Mouse (Mus musculus) embryonic facial prominence, embryonic 13.5 days (tissue): ENCODE results near the gene Pitx1. TPM values are rescaled to one million over a fixed set of nuclear protein-coding genes. Genes with fewer than 3 reads are reported as not detected.
A peak's percentile ranks its signal among the peaks of the same experiment; 100 is the strongest.

Experiments
- ATAC-seq: fragments of 200-750 bp; cut with Nextera tagmentation; 2 replicates; pipeline ENCODE4 v1.8.0; 2017; ENCODE audit warnings: low read depth; ENCODE audit not compliant: insufficient number of reproducible peaks, insufficient read depth, low FRiP score, low TSS enrichment
- H3K27ac ChIP-seq: fragments of 300-500 bp; sonication (generic); 2 replicates; pipeline ENCODE4 v1.5.1; 2015; ENCODE audit warnings: moderate library complexity, mild to moderate bottlenecking, inconsistent platforms
- H3K27me3 ChIP-seq: fragments of 300-500 bp; sonication (generic); 2 replicates; pipeline ENCODE4 v1.6.1; 2015; ENCODE audit warnings: mild to moderate bottlenecking, inconsistent platforms
- H3K36me3 ChIP-seq: fragments of 300-500 bp; sonication (generic); 2 replicates; pipeline ENCODE4 v1.6.1; 2015; ENCODE audit warnings: mild to moderate bottlenecking, inconsistent platforms
- H3K4me1 ChIP-seq: fragments of 300-500 bp; sonication (generic); 2 replicates; pipeline ENCODE4 v1.6.1; 2015; ENCODE audit warnings: inconsistent platforms
- H3K4me2 ChIP-seq: fragments of 300-500 bp; sonication (generic); 2 replicates; pipeline ENCODE4 v1.6.1; 2015; ENCODE audit warnings: moderate library complexity, mild to moderate bottlenecking, inconsistent platforms
- H3K4me3 ChIP-seq: fragments of 300-500 bp; sonication (generic); 2 replicates; pipeline ENCODE4 v1.5.1; 2015; ENCODE audit warnings: mild to moderate bottlenecking, inconsistent platforms
- H3K9ac ChIP-seq: fragments of 300-500 bp; sonication (generic); 2 replicates; pipeline ENCODE4 v1.6.1; 2015; ENCODE audit warnings: mild to moderate bottlenecking, inconsistent platforms
- H3K9me3 ChIP-seq: fragments of 300-500 bp; sonication (generic); 2 replicates; pipeline ENCODE4 v1.6.1; 2016; ENCODE audit warnings: inconsistent platforms
- WGBS: fragments of 180-500 bp; shearing (Covaris S2); methylation state at CpG from one replicate; pipeline ENCODE4 v1.1.7; 2015; ENCODE audit warnings: mixed read lengths; 5-methylcytosine and 5-hydroxymethylcytosine counted together
- polyA plus RNA-seq: library from polyadenylated mRNA; unstranded; fragments of >200 nt; fragmentation: Nextera tagmentation; extraction: Ambion mirVana; gene quantifications from 2 replicates; pipeline ENCODE4 v1.2.1, GENCODE M21; 2015

The Pitx1 gene
- polyA plus RNA-seq, 1 experiment from 2014 or later = 62.7 TPM

DNA sequence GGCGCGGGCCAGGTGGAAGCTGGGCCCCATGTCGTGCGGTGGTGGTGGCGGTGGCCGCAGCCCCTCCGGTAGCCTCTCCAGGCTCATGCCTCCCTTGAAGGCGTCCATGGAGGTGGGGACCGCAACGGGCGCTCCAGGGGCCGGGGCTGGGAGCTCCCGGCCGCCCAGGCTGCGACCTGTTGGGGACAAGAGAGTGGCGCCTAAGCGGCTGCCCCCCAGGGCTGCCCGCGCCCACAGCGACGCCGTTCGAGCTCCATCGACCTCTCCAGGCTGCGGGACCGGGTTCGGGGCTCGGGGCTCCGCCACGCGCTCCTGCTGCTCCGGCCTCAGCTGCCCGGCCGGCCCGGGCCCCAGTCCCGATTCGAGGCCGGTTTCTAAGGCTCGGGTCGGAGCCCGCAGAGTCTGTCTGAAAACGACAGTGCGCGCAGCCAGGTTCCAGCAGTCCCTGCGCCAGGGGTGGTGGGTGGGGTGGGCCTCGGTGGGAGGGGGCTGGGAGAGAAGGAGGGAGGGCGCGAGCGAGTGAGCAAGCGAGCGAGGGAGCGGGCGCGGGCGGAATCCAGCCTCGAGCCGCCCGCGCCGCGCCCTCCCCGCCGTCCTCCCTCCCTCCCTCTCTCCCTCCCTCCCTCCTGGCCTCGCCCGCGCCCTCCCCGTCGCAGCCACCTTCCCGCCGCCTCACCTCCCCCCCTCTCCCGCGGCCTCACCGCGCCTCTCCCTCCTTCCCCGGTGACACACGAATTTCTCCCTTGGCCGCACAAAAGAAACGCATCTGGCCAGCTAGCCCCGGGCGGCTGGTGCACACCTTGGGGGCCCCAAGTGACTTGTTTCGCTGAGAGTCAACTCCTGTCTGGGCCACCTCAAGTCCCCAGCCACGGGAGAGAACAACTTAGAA is 4.9 kb downstream of the Pitx1 start:
- peaks cover 91% of the 10 kb centered on the region for H3K27me3 ChIP-seq
- H3K4me1 ChIP-seq = peaks cover 33% of the 10 kb centered on the region
- WGBS = under 1% methylated on average over 60 of the region's 82 CpGs
- peak overlapping the region; percentile 78 for H3K9ac ChIP-seq
- H3K27ac ChIP-seq = peak overlapping the region; percentile 86
- ATAC-seq = peak; percentile 67
- H3K4me2 ChIP-seq = peak overlapping the region; percentile 60
- no peaks in the 10 kb centered on the region for H3K9me3 ChIP-seq
- peak overlapping the region; percentile 52 for H3K4me3 ChIP-seq
- no peaks in the 10 kb centered on the region for H3K36me3 ChIP-seq

DNA sequence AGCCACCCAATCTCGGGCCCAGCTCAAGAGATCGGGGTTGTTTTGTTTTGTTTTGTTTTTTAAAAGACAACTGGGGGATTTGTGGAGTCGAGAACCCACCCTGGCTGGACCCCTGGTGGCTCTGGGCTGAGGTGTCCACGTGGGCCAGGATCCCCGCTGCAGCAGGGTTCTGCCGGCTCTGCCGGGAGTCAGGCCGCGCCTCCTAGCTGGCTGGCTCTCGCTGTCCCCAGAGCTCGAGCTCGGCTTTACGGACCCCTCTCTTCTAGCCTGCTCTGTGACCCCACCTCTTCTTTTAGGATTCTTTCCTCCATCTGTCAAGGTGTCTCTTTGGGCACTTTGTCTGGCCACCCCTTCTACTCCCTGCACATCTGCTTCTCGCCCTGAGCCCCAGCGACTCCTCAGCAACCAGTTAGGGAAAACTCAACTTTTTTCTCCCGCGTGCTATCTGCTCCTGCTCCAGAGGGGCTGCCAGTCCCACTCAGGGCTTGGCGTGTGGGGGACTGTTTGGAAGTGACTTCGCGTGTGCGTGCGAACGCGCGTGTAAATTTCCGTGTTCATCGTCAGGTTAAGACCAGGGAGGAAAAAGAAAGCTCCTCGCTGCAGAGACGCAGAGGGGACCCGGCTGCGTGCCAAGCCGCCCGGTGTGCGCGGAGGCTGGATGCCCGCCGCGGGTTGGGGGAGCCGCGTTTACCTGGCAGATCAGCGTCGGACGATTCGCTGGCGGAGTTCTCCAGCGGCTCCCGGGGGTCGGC is 5.7 kb downstream of the Pitx1 start:
- Histone ChIP-seq H3K9ac (peak overlapping the region; percentile 78), H3K36me3 (no peaks in the 10 kb centered on the region), H3K9me3 (no peaks in the 10 kb centered on the region), H3K27me3 (peaks cover 91% of the 10 kb centered on the region), H3K4me1 (peaks cover 32% of the 10 kb centered on the region), H3K27ac (peak overlapping the region; percentile 86), H3K4me3 (peak overlapping the region; percentile 52), H3K4me2 (peak overlapping the region; percentile 60)
- ATAC-seq = no peak
- under 1% methylated on average over 48 of the region's 48 CpGs for WGBS

DNA sequence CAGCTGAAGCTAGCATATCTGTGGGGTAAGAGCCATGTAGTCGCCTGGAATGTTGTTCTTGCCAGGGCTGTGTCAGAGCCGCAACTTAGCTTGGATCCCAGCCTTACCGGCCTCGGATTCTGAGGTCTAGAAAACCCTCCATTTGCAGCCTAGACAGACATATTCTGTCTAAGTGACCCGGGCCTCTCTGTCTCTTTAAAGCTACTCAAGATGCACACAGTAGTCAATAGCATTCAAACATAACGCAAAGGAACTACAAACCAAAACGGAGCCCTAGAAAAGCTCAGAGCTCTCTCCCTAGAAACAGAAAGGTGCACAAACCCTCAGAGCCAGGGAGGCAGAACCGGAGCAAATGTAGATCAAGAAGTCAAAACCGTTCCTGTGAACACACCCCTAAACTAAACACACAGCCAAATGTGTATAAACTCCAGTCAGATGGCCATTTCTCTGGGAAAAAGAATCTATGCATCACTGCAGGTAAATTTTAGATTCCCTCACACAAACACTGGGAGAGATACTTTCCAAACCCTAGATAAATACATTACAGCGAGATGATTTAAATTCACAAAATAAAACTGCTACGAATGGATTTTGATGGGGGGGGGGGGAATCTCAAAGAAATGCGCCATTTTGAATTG is 6.9 kb downstream of the Pitx1 start:
- whole genome bisulfite sequencing = 6% methylated on average over 12 of the region's 12 CpGs
- peak overlapping the region; percentile 68 for H3K27ac ChIP-seq
- peak overlapping the region; percentile 52 for H3K4me3 ChIP-seq
- H3K4me2 ChIP-seq = peak overlapping the region; percentile 54
- H3K9ac ChIP-seq = peak overlapping the region; percentile 75
- no peaks in the 10 kb centered on the region for H3K9me3 ChIP-seq
- H3K36me3 ChIP-seq = no peaks in the 10 kb centered on the region
- ATAC-seq = no peak
- peaks cover 91% of the 10 kb centered on the region for H3K27me3 ChIP-seq
- H3K4me1 ChIP-seq = peaks cover 41% of the 10 kb centered on the region

DNA sequence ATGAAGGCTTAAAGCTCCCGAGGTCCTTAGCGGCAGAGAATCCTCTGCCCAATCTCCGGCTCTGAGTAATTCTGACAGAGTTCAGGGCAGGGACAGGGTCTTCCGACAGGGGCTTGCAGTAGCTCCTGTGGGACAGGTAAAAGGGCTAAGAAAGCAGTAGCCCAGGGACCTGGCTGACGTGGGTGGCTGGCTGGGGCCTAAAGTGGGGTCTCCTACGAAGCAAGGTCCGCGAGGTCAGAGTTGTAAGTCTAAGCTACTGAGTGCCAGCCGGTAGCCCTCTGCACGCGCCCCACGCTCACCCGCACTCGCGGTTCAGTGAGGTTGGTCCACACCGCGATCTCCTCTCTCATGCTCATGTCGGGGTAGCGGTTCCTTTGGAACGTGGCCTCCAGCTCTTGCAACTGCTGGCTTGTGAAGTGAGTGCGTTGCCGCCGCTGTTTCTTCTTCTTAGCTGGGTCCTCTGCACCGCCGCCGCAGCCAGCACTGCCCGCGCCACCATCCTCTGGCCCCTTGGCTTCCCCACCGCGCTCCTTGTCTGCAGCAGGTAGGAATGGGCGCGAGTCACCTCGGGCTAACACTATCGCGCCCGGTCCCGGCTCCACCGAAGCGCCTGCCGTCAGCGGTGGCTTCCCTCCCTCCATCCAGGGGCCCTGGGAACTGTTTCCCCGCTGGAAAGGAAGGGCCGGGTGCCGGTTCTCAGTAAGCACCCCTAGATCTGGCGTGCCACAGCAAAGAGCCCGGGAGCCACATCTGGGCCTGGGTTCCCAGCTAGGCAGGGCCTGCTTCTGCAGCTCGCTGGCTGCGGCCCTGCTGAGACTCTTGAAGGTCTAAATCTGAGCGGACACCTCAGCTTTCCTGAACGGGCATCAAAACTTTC is 7.6 kb downstream of the Pitx1 start:
- Histone ChIP-seq H3K4me1 (peaks cover 46% of the 10 kb centered on the region), H3K9me3 (no peaks in the 10 kb centered on the region), H3K36me3 (no peaks in the 10 kb centered on the region), H3K27ac (peak overlapping the region; percentile 68), H3K4me3 (peak overlapping the region; percentile 52), H3K4me2 (peak overlapping the region; percentile 54), H3K27me3 (peaks cover 91% of the 10 kb centered on the region), H3K9ac (peak overlapping the region; percentile 75)
- 3% methylated on average over 50 of the region's 50 CpGs for WGBS
- ATAC-seq = no peak

DNA sequence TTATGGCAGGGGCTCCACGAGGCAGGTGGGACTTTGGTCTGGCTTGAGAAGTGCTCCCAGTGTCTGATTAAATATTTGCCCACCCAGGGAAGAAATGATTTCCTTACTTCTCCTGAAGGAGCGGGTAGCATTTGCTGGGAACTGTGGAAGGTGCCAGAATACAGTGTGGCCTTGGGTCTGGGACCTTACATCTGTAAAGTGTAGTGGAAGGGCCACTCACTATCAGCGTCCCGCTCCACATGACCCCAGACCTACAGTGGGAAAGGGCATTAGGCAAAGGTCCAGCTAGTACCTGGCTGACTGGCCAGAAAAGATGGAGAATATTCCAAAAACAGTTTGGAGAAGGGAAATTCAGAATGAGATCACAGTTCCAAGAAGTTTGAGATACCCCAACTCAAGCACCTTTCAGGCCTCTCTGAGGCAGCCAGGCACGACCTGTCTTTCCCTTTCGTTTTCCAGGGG is 8.3 kb downstream of the Pitx1 start:
- Histone ChIP-seq H3K36me3 (no peaks in the 10 kb centered on the region), H3K9me3 (no peaks in the 10 kb centered on the region), H3K4me2 (peak overlapping the region; percentile 54), H3K27me3 (peaks cover 91% of the 10 kb centered on the region), H3K4me1 (peaks cover 46% of the 10 kb centered on the region), H3K27ac (peak overlapping the region; percentile 68), H3K4me3 (peak overlapping the region; percentile 52), H3K9ac (peak overlapping the region; percentile 75)
- ATAC-seq = no peak
- WGBS = 7% methylated on average over 6 of the region's 6 CpGs

DNA sequence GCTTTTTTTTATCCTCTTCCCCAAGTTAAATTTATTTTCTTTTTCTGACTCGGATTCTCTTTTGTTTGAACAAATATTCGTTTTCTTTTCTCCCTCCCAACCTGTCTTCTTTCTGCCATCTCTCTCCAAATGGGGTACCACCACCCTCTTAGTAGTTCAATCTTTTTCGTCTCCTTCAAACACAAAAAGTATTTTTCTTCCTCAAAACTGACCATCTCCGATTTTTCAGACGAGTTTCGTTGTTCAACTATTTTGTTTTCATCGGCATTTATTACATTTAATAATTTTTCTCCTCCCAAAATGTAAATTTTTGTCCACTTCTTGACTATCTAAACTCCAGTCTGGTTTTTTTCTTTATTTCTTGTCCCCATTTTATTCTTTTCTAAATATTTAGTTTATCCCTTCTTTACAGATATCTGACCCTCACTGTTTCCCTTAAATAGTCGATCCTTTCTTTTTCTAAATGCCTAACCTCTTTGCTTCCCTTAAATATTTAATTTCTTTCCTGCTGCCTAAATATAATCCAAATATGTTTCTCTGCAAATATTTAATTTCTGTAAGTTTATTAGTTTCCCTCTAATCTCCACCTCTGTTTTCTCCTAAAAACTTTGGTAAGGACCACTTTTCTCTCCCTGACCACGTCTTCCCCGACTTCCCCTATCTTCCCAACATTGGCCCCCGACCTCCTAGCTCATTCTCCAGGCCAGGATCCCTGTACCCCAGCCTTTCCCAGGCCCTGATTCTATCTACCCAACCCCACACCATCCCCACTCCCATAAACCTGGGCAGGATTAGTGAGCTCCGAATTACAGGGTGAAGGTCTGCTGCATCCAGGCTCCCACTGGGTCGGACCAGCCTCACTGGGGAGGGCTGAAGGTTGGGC is 9.0 kb downstream of the Pitx1 start:
- H3K4me3 ChIP-seq = peak overlapping the region; percentile 52
- H3K27me3 ChIP-seq = peaks cover 91% of the 10 kb centered on the region
- peak overlapping the region; percentile 75 for H3K9ac ChIP-seq
- H3K4me2 ChIP-seq = peak overlapping the region; percentile 56
- peak overlapping the region; percentile 68 for H3K27ac ChIP-seq
- WGBS = 8% methylated on average over 13 of the region's 13 CpGs
- H3K36me3 ChIP-seq = no peaks in the 10 kb centered on the region
- ATAC-seq = no peak
- H3K4me1 ChIP-seq = peaks cover 44% of the 10 kb centered on the region
- no peaks in the 10 kb centered on the region for H3K9me3 ChIP-seq

DNA sequence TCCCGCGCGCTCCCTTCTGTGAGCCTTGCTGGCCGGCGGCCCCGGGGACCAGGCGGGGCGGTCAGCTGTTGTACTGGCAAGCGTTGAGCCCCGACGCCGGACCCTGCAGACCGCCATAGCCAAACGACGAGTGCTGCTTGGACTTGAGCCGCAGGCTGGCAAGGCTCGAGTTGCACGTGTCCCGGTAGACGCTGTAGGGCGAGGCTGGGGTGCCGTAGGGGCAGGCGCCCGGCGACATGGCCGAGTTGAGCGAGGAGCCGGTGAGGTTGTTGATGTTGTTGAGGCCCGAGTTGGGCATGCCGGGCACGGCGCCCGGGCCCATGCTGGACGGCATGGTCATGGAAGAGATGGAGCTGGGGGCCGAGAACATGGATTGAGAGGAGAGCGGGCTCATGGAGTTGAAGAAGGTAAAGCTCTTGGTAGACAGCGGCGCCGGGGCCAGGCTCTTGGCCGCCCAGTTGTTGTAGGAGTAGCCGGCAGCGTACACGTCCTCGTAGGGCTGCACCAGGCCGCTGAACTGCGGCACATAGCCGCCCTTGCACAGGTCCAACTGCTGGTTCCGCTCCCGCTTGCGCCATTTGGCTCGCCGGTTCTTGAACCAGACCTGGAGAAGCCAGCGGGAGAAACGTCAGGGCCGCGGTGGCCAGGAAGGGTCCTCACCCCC is 9.9 kb downstream of the Pitx1 start:
- Histone ChIP-seq H3K27me3 (peaks cover 91% of the 10 kb centered on the region), H3K9ac (peak overlapping the region; percentile 70), H3K27ac (peak overlapping the region; percentile 62), H3K4me2 (peak overlapping the region; percentile 56), H3K9me3 (no peaks in the 10 kb centered on the region), H3K4me1 (peaks cover 36% of the 10 kb centered on the region), H3K4me3 (peak overlapping the region; percentile 35), H3K36me3 (no peaks in the 10 kb centered on the region)
- no peak for ATAC-seq
- WGBS = 2% methylated on average over 56 of the region's 56 CpGs

DNA sequence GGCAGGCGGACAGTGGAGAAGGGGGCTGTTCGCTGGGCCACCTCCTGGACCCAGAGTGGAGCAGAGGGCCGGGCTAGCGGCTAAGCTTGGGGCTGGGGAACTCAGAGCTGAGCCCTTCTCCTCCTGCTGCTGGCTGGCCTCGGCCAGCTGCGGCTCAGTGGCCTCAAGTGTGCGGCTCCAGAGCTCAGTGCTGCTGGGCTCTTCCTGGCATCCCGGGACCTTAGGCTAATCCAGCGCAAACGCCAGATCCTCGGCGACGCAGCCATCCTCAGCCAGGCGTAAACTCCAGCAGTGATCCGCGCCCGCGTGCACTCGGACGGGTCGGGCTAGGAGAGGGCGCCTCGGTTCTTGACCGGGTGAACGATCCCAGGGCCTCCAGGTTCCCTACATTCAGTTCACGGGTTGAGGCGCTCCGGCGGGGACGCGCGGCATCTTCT is 10.7 kb downstream of the Pitx1 start:
- no peak for ATAC-seq
- Histone ChIP-seq H3K4me2 (peak overlapping the region; percentile 56), H3K4me3 (peak overlapping the region; percentile 35), H3K9ac (peak overlapping the region; percentile 70), H3K27ac (peak overlapping the region; percentile 62), H3K9me3 (no peaks in the 10 kb centered on the region), H3K36me3 (no peaks in the 10 kb centered on the region), H3K4me1 (peaks cover 27% of the 10 kb centered on the region), H3K27me3 (peaks cover 89% of the 10 kb centered on the region)
- WGBS = 4% methylated on average over 32 of the region's 32 CpGs

DNA sequence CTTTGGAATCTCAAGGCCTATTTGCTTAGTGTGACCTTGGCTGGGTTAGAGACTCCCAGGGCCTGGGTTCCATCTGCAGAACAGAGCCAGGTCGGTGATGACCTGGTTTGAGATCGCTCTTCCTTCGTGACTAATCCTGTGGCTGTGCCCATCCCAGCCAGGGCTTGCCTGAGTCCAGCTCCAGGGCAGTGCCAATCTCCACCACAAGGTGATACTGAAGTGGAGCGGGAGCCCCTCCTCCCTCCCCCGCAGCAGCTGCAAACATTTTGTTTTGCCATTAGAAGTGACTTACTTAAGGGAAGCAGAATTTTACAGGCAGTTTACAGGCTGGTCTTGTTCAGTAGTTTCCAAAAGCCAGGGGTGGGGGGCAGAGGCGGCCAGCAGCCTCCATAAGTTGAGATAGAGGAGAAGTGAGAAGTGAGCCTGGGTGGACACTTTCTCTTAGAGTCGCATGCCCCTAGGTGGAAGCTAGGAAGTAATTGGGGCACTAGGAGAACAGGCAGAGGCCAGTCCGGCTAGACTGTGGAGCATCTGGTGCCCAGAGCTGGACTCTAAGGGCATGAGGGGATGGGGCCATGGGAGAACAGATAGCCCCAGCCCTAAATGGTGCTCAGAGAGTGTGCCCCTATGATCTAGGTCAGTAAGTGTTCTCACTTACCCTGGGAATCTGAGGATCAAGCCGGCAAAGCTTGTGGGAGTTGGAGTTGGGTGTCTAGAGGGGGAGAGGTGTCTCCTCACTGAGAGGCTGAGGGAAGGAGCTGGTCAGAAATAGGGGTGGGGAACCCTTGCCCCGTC is 11.6 kb downstream of the Pitx1 start:
- WGBS = 9% methylated on average over 10 of the region's 10 CpGs
- Histone ChIP-seq H3K4me2 (peak overlapping the region; percentile 56), H3K27me3 (peaks cover 83% of the 10 kb centered on the region), H3K36me3 (no peaks in the 10 kb centered on the region), H3K9ac (peak overlapping the region; percentile 70), H3K27ac (peak overlapping the region; percentile 44; the same call in 1 of the 2 replicates), H3K9me3 (no peaks in the 10 kb centered on the region), H3K4me1 (peaks cover 21% of the 10 kb centered on the region), H3K4me3 (peak overlapping the region; percentile 35; the same call in 1 of the 2 replicates)
- no peak for ATAC-seq
